Mouse (Mus musculus) cerebellum, adult 9-11 months (tissue): ENCODE measurements at regions not wholly inside any gene's neighbourhood (a gene's known extent, or its start where the extent isn't known, plus 50 kb on each side); places are given as distances from the start of the nearest gene placed in this dataset.

Source experiments
- DNase-seq: peaks from one replicate; pipeline ENCODE4 v3.0.0; 2022

GRCm38 (mm10) chr14:106373451-106373850 lies 267.5 kb downstream of the Trim52 start:
- DNase-seq: no peak

GRCm38 (mm10) chr14:106379645-106380044 lies 273.6 kb downstream of the Trim52 start:
- no peak for DNase-seq

GRCm38 (mm10) chr14:106387671-106388070 lies 281.7 kb downstream of the Trim52 start:
- DNase-seq: no peak

- DNase-seq: no peak
Observed at GRCm38 (mm10) chr14:106390546-106390945, 284.5 kb downstream of the Trim52 start.

GRCm38 (mm10) chr14:106393978-106394377 lies 288.0 kb downstream of the Trim52 start:
- no peak for DNase-seq

GRCm38 (mm10) chr14:106412917-106413558 lies 307.0 kb downstream of the Trim52 start:
- no peak for DNase-seq

- DNase-seq: no peak
Observed at GRCm38 (mm10) chr14:106424714-106425113, 318.7 kb downstream of the Trim52 start.

- DNase-seq: no peak
Observed at GRCm38 (mm10) chr14:106428594-106428993, 322.6 kb downstream of the Trim52 start.

- peak; percentile 22 for DNase-seq
Observed at GRCm38 (mm10) chr14:106439282-106439681, 333.3 kb downstream of the Trim52 start.

- no peak for DNase-seq
Observed at GRCm38 (mm10) chr14:106489074-106489473, 383.1 kb downstream of the Trim52 start.

GRCm38 (mm10) chr14:106491389-106491788 lies 385.4 kb downstream of the Trim52 start:
- DNase-seq: no peak

- peak; percentile 4 for DNase-seq
Observed at GRCm38 (mm10) chr14:106500344-106501135, 394.5 kb downstream of the Trim52 start.

GRCm38 (mm10) chr14:106506921-106507320 lies 400.9 kb downstream of the Trim52 start:
- no peak for DNase-seq

- DNase-seq: no peak
Observed at GRCm38 (mm10) chr14:106518552-106519358, 412.8 kb downstream of the Trim52 start.

- DNase-seq: no peak
Observed at GRCm38 (mm10) chr14:106520808-106521207, 414.8 kb downstream of the Trim52 start.

GRCm38 (mm10) chr14:106550150-106550549 lies 444.2 kb downstream of the Trim52 start:
- no peak for DNase-seq

GRCm38 (mm10) chr14:106579281-106579680 lies 473.3 kb downstream of the Trim52 start:
- DNase-seq: no peak

GRCm38 (mm10) chr14:106581886-106582285 lies 475.9 kb downstream of the Trim52 start:
- peak; percentile 9 for DNase-seq

- DNase-seq: no peak
Observed at GRCm38 (mm10) chr14:106593352-106593751, 487.4 kb downstream of the Trim52 start.

GRCm38 (mm10) chr14:106593980-106594379 lies 488.0 kb downstream of the Trim52 start:
- no peak for DNase-seq

GRCm38 (mm10) chr14:106607041-106607440 lies 501.0 kb downstream of the Trim52 start:
- DNase-seq: no peak

GRCm38 (mm10) chr14:106608341-106608927 lies 502.4 kb downstream of the Trim52 start:
- DNase-seq: no peak
